Mouse (Mus musculus): ENCODE results near the gene Ppp1cb. TPM values are rescaled to one million over a fixed set of nuclear protein-coding genes. Genes with fewer than 3 reads are reported as not detected.
"Not testable (repeated sequence)": the region's sequence is repeated elsewhere in the genome, so short reads cannot be mapped to it uniquely, and the experiment has no call there.

The Ppp1cb gene
- polyA plus RNA-seq, 1 experiment from 2014 or later: 213 TPM

- Histone ChIP-seq H3K27ac (peak overlapping the region; percentile 4; the same call in 1 of the 2 replicates), H3K4me2 (peak overlapping the region; percentile 51; the same call in 1 of the 2 replicates), H3K4me3 (replicated peaks) (0 out of 2 replicates have a peak overlapping the region, but pooled peaks have one; percentile 3), H3K4me1 (peaks cover 25% of the 10 kb centered on the region), H3K9ac (no peak overlapping the region), H3K36me3 (no peaks in the 10 kb centered on the region), H3K9me3 (replicated peaks) (no peaks in the 10 kb centered on the region), H3K27me3 (no peaks in the 10 kb centered on the region)
- 0 out of 2 replicates have a peak, but pooled peaks have one; percentile 23 for ATAC-seq (replicated peaks; ENCODE audit: low FRiP score)
- 71% methylated on average over 8 of the region's 8 CpGs for WGBS
Observed at GRCm38 (mm10) chr5:32424464-32424863, 34.2 kb upstream of the Ppp1cb start.

- no peaks in the 10 kb centered on the region for H3K36me3 ChIP-seq
- H3K27ac ChIP-seq: no peak overlapping the region
- peaks cover 25% of the 10 kb centered on the region for H3K4me1 ChIP-seq
- no peak overlapping the region for H3K4me2 ChIP-seq
- ATAC-seq (replicated peaks; ENCODE audit: low FRiP score): no peak
- 66% methylated on average over 14 of the region's 14 CpGs for WGBS
- no peaks in the 10 kb centered on the region for H3K9me3 ChIP-seq (replicated peaks)
- H3K4me3 ChIP-seq (replicated peaks): no peak overlapping the region
- no peaks in the 10 kb centered on the region for H3K27me3 ChIP-seq
- no peak overlapping the region for H3K9ac ChIP-seq
Observed at GRCm38 (mm10) chr5:32425485-32426171, 33.0 kb upstream of the Ppp1cb start.

- Histone ChIP-seq H3K36me3 (no peaks in the 10 kb centered on the region), H3K9me3 (replicated peaks) (no peaks in the 10 kb centered on the region), H3K4me3 (replicated peaks) (no peak overlapping the region), H3K27me3 (no peaks in the 10 kb centered on the region), H3K27ac (no peak overlapping the region), H3K9ac (no peak overlapping the region), H3K4me2 (no peak overlapping the region), H3K4me1 (no peaks in the 10 kb centered on the region)
- ATAC-seq (replicated peaks; ENCODE audit: low FRiP score): no peak
- WGBS: 93% methylated on average over 1 of the region's 1 CpGs
Observed at GRCm38 (mm10) chr5:32430399-32430798, 28.2 kb upstream of the Ppp1cb start.

- not testable (repeated sequence) for H3K9ac ChIP-seq; H3K27ac ChIP-seq; ATAC-seq (replicated peaks; ENCODE audit: low FRiP score); H3K9me3 ChIP-seq (replicated peaks); H3K4me2 ChIP-seq; H3K27me3 ChIP-seq; H3K36me3 ChIP-seq; H3K4me3 ChIP-seq (replicated peaks); H3K4me1 ChIP-seq
- WGBS: 85% methylated on average over 3 of the region's 3 CpGs
Observed at GRCm38 (mm10) chr5:32434346-32434745, 24.3 kb upstream of the Ppp1cb start.

- Histone ChIP-seq H3K27ac (no peak overlapping the region), H3K9me3 (replicated peaks) (no peaks in the 10 kb centered on the region), H3K9ac (no peak overlapping the region), H3K27me3 (no peaks in the 10 kb centered on the region), H3K36me3 (no peaks in the 10 kb centered on the region), H3K4me2 (no peak overlapping the region), H3K4me1 (0 out of 2 replicates have a peak, but pooled peaks cover 7% of the 10 kb centered on the region), H3K4me3 (replicated peaks) (no peak overlapping the region)
- WGBS: 90% methylated on average over 3 of the region's 3 CpGs
- ATAC-seq (replicated peaks; ENCODE audit: low FRiP score): no peak
Observed at GRCm38 (mm10) chr5:32435612-32436011, 23.0 kb upstream of the Ppp1cb start.

- no peak overlapping the region for H3K4me2 ChIP-seq
- WGBS: 45% methylated on average over 5 of the region's 5 CpGs
- H3K4me3 ChIP-seq (replicated peaks): no peak overlapping the region
- no peaks in the 10 kb centered on the region for H3K36me3 ChIP-seq
- H3K4me1 ChIP-seq: peaks cover 13% of the 10 kb centered on the region; the same call in 1 of the 2 replicates
- ATAC-seq (replicated peaks; ENCODE audit: low FRiP score): no peak
- H3K9ac ChIP-seq: no peak overlapping the region
- no peaks in the 10 kb centered on the region for H3K9me3 ChIP-seq (replicated peaks)
- H3K27me3 ChIP-seq: no peaks in the 10 kb centered on the region
- no peak overlapping the region for H3K27ac ChIP-seq
Observed at GRCm38 (mm10) chr5:32437901-32438563, 20.6 kb upstream of the Ppp1cb start.

- H3K9me3 ChIP-seq (replicated peaks): no peaks in the 10 kb centered on the region
- no peak overlapping the region for H3K4me3 ChIP-seq (replicated peaks)
- H3K4me1 ChIP-seq: peaks cover 13% of the 10 kb centered on the region; the same call in 1 of the 2 replicates
- H3K36me3 ChIP-seq: no peaks in the 10 kb centered on the region
- no peaks in the 10 kb centered on the region for H3K27me3 ChIP-seq
- H3K4me2 ChIP-seq: no peak overlapping the region
- H3K9ac ChIP-seq: no peak overlapping the region
- WGBS: 50% methylated on average over 2 of the region's 2 CpGs
- ATAC-seq (replicated peaks; ENCODE audit: low FRiP score): no peak
- H3K27ac ChIP-seq: no peak overlapping the region
Observed at GRCm38 (mm10) chr5:32438564-32438922, 20.1 kb upstream of the Ppp1cb start.

GRCm38 (mm10) chr5:32441336-32441735 lies 17.3 kb upstream of the Ppp1cb start:
- 26% methylated on average over 3 of the region's 3 CpGs for WGBS
- no peak for ATAC-seq (replicated peaks; ENCODE audit: low FRiP score)
- H3K4me1 ChIP-seq: peaks cover 15% of the 10 kb centered on the region; the same call in 1 of the 2 replicates
- no peaks in the 10 kb centered on the region for H3K36me3 ChIP-seq
- H3K27me3 ChIP-seq: no peaks in the 10 kb centered on the region
- no peak overlapping the region for H3K27ac ChIP-seq
- no peaks in the 10 kb centered on the region for H3K9me3 ChIP-seq (replicated peaks)
- no peak overlapping the region for H3K4me2 ChIP-seq
- H3K9ac ChIP-seq: no peak overlapping the region
- H3K4me3 ChIP-seq (replicated peaks): no peak overlapping the region

GRCm38 (mm10) chr5:32441992-32442575 lies 16.6 kb upstream of the Ppp1cb start:
- WGBS: 89% methylated on average over 4 of the region's 4 CpGs
- ATAC-seq (replicated peaks; ENCODE audit: low FRiP score): no peak
- no peaks in the 10 kb centered on the region for H3K9me3 ChIP-seq (replicated peaks)
- H3K4me1 ChIP-seq: peaks cover 15% of the 10 kb centered on the region; the same call in 1 of the 2 replicates
- H3K27ac ChIP-seq: 0 out of 2 replicates have a peak overlapping the region, but pooled peaks have one; percentile 7
- no peaks in the 10 kb centered on the region for H3K36me3 ChIP-seq
- H3K27me3 ChIP-seq: no peaks in the 10 kb centered on the region
- H3K4me3 ChIP-seq (replicated peaks): no peak overlapping the region
- no peak overlapping the region for H3K4me2 ChIP-seq
- H3K9ac ChIP-seq: no peak overlapping the region

GRCm38 (mm10) chr5:32443906-32444305 lies 14.7 kb upstream of the Ppp1cb start:
- no peaks in the 10 kb centered on the region for H3K9me3 ChIP-seq (replicated peaks)
- no peak overlapping the region for H3K4me2 ChIP-seq
- ATAC-seq (replicated peaks; ENCODE audit: low FRiP score): no peak
- H3K27ac ChIP-seq: no peak overlapping the region
- no peaks in the 10 kb centered on the region for H3K27me3 ChIP-seq
- H3K4me1 ChIP-seq: peaks cover 12% of the 10 kb centered on the region; the same call in 1 of the 2 replicates
- no peak overlapping the region for H3K4me3 ChIP-seq (replicated peaks)
- 92% methylated on average over 3 of the region's 3 CpGs for WGBS
- H3K9ac ChIP-seq: no peak overlapping the region
- no peaks in the 10 kb centered on the region for H3K36me3 ChIP-seq

GRCm38 (mm10) chr5:32445287-32445921 lies 13.2 kb upstream of the Ppp1cb start:
- Histone ChIP-seq H3K4me3 (replicated peaks) (no peak overlapping the region), H3K4me1 (peaks cover 9% of the 10 kb centered on the region; the same call in 1 of the 2 replicates), H3K27ac (no peak overlapping the region), H3K27me3 (no peaks in the 10 kb centered on the region), H3K9me3 (replicated peaks) (no peaks in the 10 kb centered on the region), H3K9ac (no peak overlapping the region), H3K36me3 (no peaks in the 10 kb centered on the region), H3K4me2 (no peak overlapping the region)
- no peak for ATAC-seq (replicated peaks; ENCODE audit: low FRiP score)
- 31% methylated on average over 11 of the region's 11 CpGs for WGBS

- H3K9me3 ChIP-seq (replicated peaks): no peaks in the 10 kb centered on the region
- peaks cover 4% of the 10 kb centered on the region; the same call in 1 of the 2 replicates for H3K4me1 ChIP-seq
- H3K27ac ChIP-seq: no peak overlapping the region
- no peaks in the 10 kb centered on the region for H3K27me3 ChIP-seq
- no peak overlapping the region for H3K4me3 ChIP-seq (replicated peaks)
- H3K9ac ChIP-seq: no peak overlapping the region
- WGBS: 59% methylated on average over 5 of the region's 5 CpGs
- H3K36me3 ChIP-seq: no peaks in the 10 kb centered on the region
- no peak overlapping the region for H3K4me2 ChIP-seq
- ATAC-seq (replicated peaks; ENCODE audit: low FRiP score): no peak
Observed at GRCm38 (mm10) chr5:32446394-32446793, 12.2 kb upstream of the Ppp1cb start.
